In genomic region chr3:37476485-37476884, GRCm38 (mm10) we compare ENCODE assay signal across 20 mouse cellular contexts. TPM values are rescaled to one million over a fixed set of nuclear protein-coding genes. Genes with fewer than 3 reads are reported as not detected.
A peak's percentile ranks its signal among the peaks of the same experiment; 100 is the strongest.
DNase-seq lines count a peak whose midpoint lies in the region; ATAC-seq and TF ChIP-seq lines count a peak whose summit lies in the region.
"Had no signal": no experiment of that assay in that cellular context is flagged by ENCODE, and none has a peak within 500 bp of the region (broad histone marks: within the 10 kb centered on the region; RNA-seq: fewer than 3 reads in every experiment).

No protein-coding gene starts in this region.

- no peak for TF ChIP-seq CTCF in heart, adult 2 months (IDR thresholded peaks at IDR 0.05)
- TF ChIP-seq CTCF in CH12.LX (conservative IDR thresholded peaks at IDR 0.05 in 1 of 2, IDR thresholded peaks at IDR 0.05 in 1 of 2; ENCODE audit: low read depth in 2 of 2, low read length in 2 of 2), result no peak

- peak; percentile 69 for ATAC-seq in inflammation-experienced regulatory T-cells, adult 6 months
- ATAC-seq: intestine, embryonic 16.5 days had no signal

- WGBS in heart, adult 2 months, result 40% methylated on average over 1 of the region's 1 CpGs

- no peak overlapping the region for H3K4me3 ChIP-seq in heart, adult 2 months
- no peak overlapping the region for H3K4me3 ChIP-seq in CH12.LX (replicated peaks in 1 of 3; ENCODE audit: low read depth in 2 of 3, low read length in 2 of 3, poor library complexity in 1 of 3)
- H3K4me3 ChIP-seq: embryonic facial prominence, embryonic 12.5 days; hindbrain, embryonic 15.5 days had no signal

- no peaks in the 10 kb centered on the region for H3K79me2 ChIP-seq in heart, adult 2 months (replicated peaks; ENCODE audit: control insufficient read depth, insufficient read depth, low read length)
- H3K79me2 ChIP-seq in CH12.LX (replicated peaks; ENCODE audit: control insufficient read depth, extremely low read depth, insufficient read depth, poor library complexity, severe bottlenecking), result no peaks in the 10 kb centered on the region

- TF ChIP-seq EP300 in heart, adult 2 months (IDR thresholded peaks at IDR 0.05; ENCODE audit: insufficient read depth, low read depth, low read length), result no peak
- TF ChIP-seq EP300 in CH12.LX (IDR thresholded peaks at IDR 0.05; ENCODE audit: low read length), result peak; percentile 68

- no peak for TF ChIP-seq RAD21 in CH12.LX (IDR thresholded peaks at IDR 0.05; ENCODE audit: low read depth, low read length)

- no peak overlapping the region for H3K9ac ChIP-seq in heart, adult 2 months (ENCODE audit: low read depth, low read length)
- H3K9ac ChIP-seq in CH12.LX (ENCODE audit: insufficient read depth, low read depth), result peak overlapping the region; percentile 26; the same call in 1 of the 2 replicates
- H3K9ac ChIP-seq: embryonic facial prominence, embryonic 12.5 days; hindbrain, embryonic 15.5 days; liver, embryonic 14.5 days had no signal

- in situ Hi-C loops in CH12.LX (cut with MboI; ENCODE audit: low pct_ligation_motif_present, low pct_unique_long_range_greater_than_20kb, low sequenced_read_pairs), result loop anchor here (25.0 kb wide), 1 partner anchor 736 kb away; no protein-coding TSS in a partner anchor

- H3K27ac ChIP-seq in heart, adult 2 months, result peak overlapping the region; percentile 24; the same call in 1 of the 2 replicates
- no peak overlapping the region for H3K27ac ChIP-seq in CH12.LX (ENCODE audit: insufficient read depth, low read depth)
- H3K27ac ChIP-seq: embryonic facial prominence, embryonic 12.5 days; hindbrain, embryonic 15.5 days; liver, embryonic 14.5 days had no signal

- H3K27me3 ChIP-seq in heart, adult 2 months (ENCODE audit: control insufficient read depth, insufficient read depth, low read length), result no peaks in the 10 kb centered on the region
- H3K27me3 ChIP-seq in CH12.LX (replicated peaks), result no peaks in the 10 kb centered on the region
- H3K27me3 ChIP-seq: embryonic facial prominence, embryonic 12.5 days; hindbrain, embryonic 15.5 days had no signal

- H3K9me3 ChIP-seq in CH12.LX (replicated peaks; ENCODE audit: low read length), result no peaks in the 10 kb centered on the region
- H3K9me3 ChIP-seq: embryonic facial prominence, embryonic 12.5 days; hindbrain, embryonic 15.5 days had no signal

- TF ChIP-seq POLR2A in heart, adult 2 months (IDR thresholded peaks at IDR 0.05; ENCODE audit: insufficient read depth, low read depth, low read length), result no peak
- TF ChIP-seq POLR2A in CH12.LX (IDR thresholded peaks at IDR 0.05; ENCODE audit: low read depth, low read length), result no peak

- H3K4me1 ChIP-seq in heart, adult 2 months (ENCODE audit: control insufficient read depth, insufficient read depth, low read length), result peaks cover 2% of the 10 kb centered on the region; the same call in 1 of the 2 replicates
- peaks cover 7 to 29% of the 10 kb centered on the region in 2 experiments; a peak in 3 of 4 replicates for H3K4me1 ChIP-seq in CH12.LX (ENCODE audit: control insufficient read depth in 1 of 2, insufficient read depth in 2 of 2)
- H3K4me1 ChIP-seq: embryonic facial prominence, embryonic 12.5 days; hindbrain, embryonic 15.5 days had no signal

- DNase-seq in heart, adult 2 months, result no peak
- no peak for DNase-seq in heart, adult 11 months
- no peak for DNase-seq in CH12.LX (ENCODE audit: extremely low read depth)
- DNase-seq in left cerebral cortex, postnatal 10 days (ENCODE audit: extremely low spot score in 1 of 2, low spot score in 2 of 2), result no peak
- no peak for DNase-seq in embryo, embryonic 11 days
- DNase-seq in kidney, postnatal 36 days, result no peak
- DNase-seq: adrenal gland, postnatal 36 days; cerebellum, adult 9-11 months; kidney, postnatal 25 days; retina, postnatal 1 day; right cerebral cortex, postnatal 25 days; spleen, adult 18-20 months; thymus, postnatal 25 days had no signal

- intact Hi-C loops in heart, adult 2 months (cut with DNase I), result loop anchor here (10.0 kb wide), 1 partner anchor 498 kb away; no protein-coding TSS in a partner anchor
- intact Hi-C loops in left cerebral cortex, postnatal 10 days (cut with DNase I), result loop anchor here (10.0 kb wide), 3 partner anchors 158 to 478 kb away; partner anchors contain the start of gene Spry1

- dilution Hi-C loops in CH12.LX (cut with MboI; ENCODE audit: extremely low pct_ligation_motif_present, extremely low pct_unique_long_range_greater_than_20kb, low sequenced_read_pairs), result no loop called here

- H3K36me3 ChIP-seq in heart, adult 2 months (ENCODE audit: control insufficient read depth, insufficient read depth, low read length), result peaks cover 3% of the 10 kb centered on the region; the same call in 1 of the 2 replicates
- H3K36me3 ChIP-seq in CH12.LX (replicated peaks in 1 of 2; ENCODE audit: control insufficient read depth in 1 of 2, insufficient read depth in 1 of 2, low read length in 1 of 2), result peaks cover 3 to 7% of the 10 kb centered on the region in 2 experiments

- H3K4me2 ChIP-seq in CH12.LX (ENCODE audit: insufficient read depth, low read depth, poor library complexity, severe bottlenecking), result peak overlapping the region; percentile 78; the same call in 1 of the 2 replicates
- H3K4me2 ChIP-seq: embryonic facial prominence, embryonic 12.5 days; heart, embryonic 11.5 days; hindbrain, embryonic 15.5 days; midbrain, embryonic 11.5 days had no signal

TF ChIP-seq in CH12.LX, 34 proteins besides CTCF, POLR2A, EP300 and RAD21:
- no peak for TF ChIP-seq PAX5 (IDR thresholded peaks at IDR 0.05; ENCODE audit: low read length)
- no peak for TF ChIP-seq JUND (conservative IDR thresholded peaks at IDR 0.05; ENCODE audit: low read depth, low read length)
- TF ChIP-seq KAT2A (IDR thresholded peaks at IDR 0.05; ENCODE audit: insufficient replicate concordance, low read length), result no peak
- no peak for TF ChIP-seq TCF12 (IDR thresholded peaks at IDR 0.05; ENCODE audit: low read depth, low read length)
- no peak for TF ChIP-seq POLR2AphosphoS2 (IDR thresholded peaks at IDR 0.05; ENCODE audit: low read depth, low read length)
- no peak for TF ChIP-seq MAFK (IDR thresholded peaks at IDR 0.05; ENCODE audit: insufficient replicate concordance, low read length)
- no peak for TF ChIP-seq GABPA (IDR thresholded peaks at IDR 0.05; ENCODE audit: insufficient replicate concordance, low read depth, low read length)
- TF ChIP-seq ZMIZ1 (IDR thresholded peaks at IDR 0.05; ENCODE audit: low read depth, low read length), result 0 out of 2 replicates have a peak, but pooled peaks have one; percentile 29
- TF ChIP-seq MAX (IDR thresholded peaks at IDR 0.05; ENCODE audit: low read length), result no peak
- TF ChIP-seq NELFE (IDR thresholded peaks at IDR 0.05; ENCODE audit: low read depth, low read length), result no peak
- peak; percentile 61 for TF ChIP-seq SIN3A (IDR thresholded peaks at IDR 0.05; ENCODE audit: low read length)
- no peak for TF ChIP-seq MAZ (IDR thresholded peaks at IDR 0.05; ENCODE audit: low read depth, low read length)
- no peak for TF ChIP-seq ETS1 (conservative IDR thresholded peaks at IDR 0.05; ENCODE audit: low read depth, low read length)
- TF ChIP-seq USF1 (IDR thresholded peaks at IDR 0.05; ENCODE audit: low read depth, low read length), result no peak
- no peak for TF ChIP-seq MYC (IDR thresholded peaks at IDR 0.05; ENCODE audit: low read depth, low read length)
- no peak for TF ChIP-seq ZC3H11A (IDR thresholded peaks at IDR 0.05; ENCODE audit: low read depth, low read length)
- TF ChIP-seq ZKSCAN1 (IDR thresholded peaks at IDR 0.05; ENCODE audit: borderline replicate concordance, low read depth, low read length), result no peak
- TF ChIP-seq USF2 (conservative IDR thresholded peaks at IDR 0.05; ENCODE audit: low read depth, low read length), result no peak
- no peak for TF ChIP-seq HCFC1 (IDR thresholded peaks at IDR 0.05; ENCODE audit: low read depth, low read length)
- no peak for TF ChIP-seq E2F4 (IDR thresholded peaks at IDR 0.05; ENCODE audit: insufficient replicate concordance, low read depth, low read length)
- no peak for TF ChIP-seq CHD2 (IDR thresholded peaks at IDR 0.05; ENCODE audit: low read length)
- no peak for TF ChIP-seq UBTF (IDR thresholded peaks at IDR 0.05; ENCODE audit: low read depth, low read length)
- TF ChIP-seq MEF2A (IDR thresholded peaks at IDR 0.05; ENCODE audit: borderline replicate concordance, low read depth, low read length), result no peak
- no peak for TF ChIP-seq ZNF384 (IDR thresholded peaks at IDR 0.05; ENCODE audit: low read depth, low read length)
- no peak for TF ChIP-seq NRF1 (IDR thresholded peaks at IDR 0.05; ENCODE audit: low read depth, low read length)
- TF ChIP-seq JUN (IDR thresholded peaks at IDR 0.05; ENCODE audit: insufficient read depth, low read depth, low read length), result no peak
- TF ChIP-seq CHD1 (IDR thresholded peaks at IDR 0.05; ENCODE audit: low read depth, low read length), result no peak
- TF ChIP-seq IRF4 (IDR thresholded peaks at IDR 0.05; ENCODE audit: low read depth, low read length), result peak; percentile 52
- TF ChIP-seq TBP (conservative IDR thresholded peaks at IDR 0.05; ENCODE audit: low read depth, low read length), result 0 out of 2 replicates have a peak, but pooled peaks have one; percentile 13
- TF ChIP-seq RCOR1 (conservative IDR thresholded peaks at IDR 0.05; ENCODE audit: low read depth, low read length), result no peak
- no peak for TF ChIP-seq ELF1 (IDR thresholded peaks at IDR 0.05; ENCODE audit: low read depth, low read length)
- no peak for TF ChIP-seq BHLHE40 (IDR thresholded peaks at IDR 0.05; ENCODE audit: low read depth, low read length)

RNA-seq across cellular contexts. Expression of gene Nudt6, which starts 56.5 kb away (rescaled TPM):
- total RNA-seq in heart, adult 2 months (2021), result 10 to 100 TPM; 26.6 to 32.1 TPM
- 34.5 and 37.3 TPM in 2 replicates for polyA plus RNA-seq in heart, adult 2 months (2012; rRNA removed)
- total RNA-seq in CH12.LX (2012; rRNA removed) (7.7 and 9.4 TPM in 2 replicates), CH12.LX (2014; rRNA removed) (4.8 and 6.0 TPM in 2 replicates)
- 9.0 and 9.6 TPM in 2 replicates for polyA plus RNA-seq in CH12.LX (2012; ENCODE audit: insufficient read length, low read depth)
- polyA plus RNA-seq in inflammation-experienced regulatory T-cells, adult 6 months (2017; shearing (Covaris generic)), result 10 to 100 TPM in 2 of 3 experiments, 1 to 10 TPM in 1; 9.8 to 19.2 (median 14.1) TPM
- 1 to 10 TPM; 8.1 to 8.8 TPM for total RNA-seq in left cerebral cortex, postnatal 10 days (2021)

RNA-seq across cellular contexts. Expression of gene Spata5, which starts 56.8 kb away (rescaled TPM):
- 10 to 100 TPM; 12.4 to 13.9 TPM for total RNA-seq in heart, adult 2 months (2021)
- 2.1 and 4.6 TPM in 2 replicates for polyA plus RNA-seq in heart, adult 2 months (2012; rRNA removed)
- total RNA-seq in CH12.LX (2012; rRNA removed) (35.0 and 52.0 TPM in 2 replicates), CH12.LX (2014; rRNA removed) (49.7 and 66.1 TPM in 2 replicates)
- 43.8 and 52.9 TPM in 2 replicates for polyA plus RNA-seq in CH12.LX (2012; ENCODE audit: insufficient read length, low read depth)
- 10 to 100 TPM; 21.3 to 27.3 (median 26.5) TPM for polyA plus RNA-seq in inflammation-experienced regulatory T-cells, adult 6 months (2017; shearing (Covaris generic))
- total RNA-seq in left cerebral cortex, postnatal 10 days (2021), result 10 to 100 TPM; 17.8 to 24.8 TPM
